Comparison of ENCODE assay signal across 11 mouse cellular contexts in the genomic region with DNA sequence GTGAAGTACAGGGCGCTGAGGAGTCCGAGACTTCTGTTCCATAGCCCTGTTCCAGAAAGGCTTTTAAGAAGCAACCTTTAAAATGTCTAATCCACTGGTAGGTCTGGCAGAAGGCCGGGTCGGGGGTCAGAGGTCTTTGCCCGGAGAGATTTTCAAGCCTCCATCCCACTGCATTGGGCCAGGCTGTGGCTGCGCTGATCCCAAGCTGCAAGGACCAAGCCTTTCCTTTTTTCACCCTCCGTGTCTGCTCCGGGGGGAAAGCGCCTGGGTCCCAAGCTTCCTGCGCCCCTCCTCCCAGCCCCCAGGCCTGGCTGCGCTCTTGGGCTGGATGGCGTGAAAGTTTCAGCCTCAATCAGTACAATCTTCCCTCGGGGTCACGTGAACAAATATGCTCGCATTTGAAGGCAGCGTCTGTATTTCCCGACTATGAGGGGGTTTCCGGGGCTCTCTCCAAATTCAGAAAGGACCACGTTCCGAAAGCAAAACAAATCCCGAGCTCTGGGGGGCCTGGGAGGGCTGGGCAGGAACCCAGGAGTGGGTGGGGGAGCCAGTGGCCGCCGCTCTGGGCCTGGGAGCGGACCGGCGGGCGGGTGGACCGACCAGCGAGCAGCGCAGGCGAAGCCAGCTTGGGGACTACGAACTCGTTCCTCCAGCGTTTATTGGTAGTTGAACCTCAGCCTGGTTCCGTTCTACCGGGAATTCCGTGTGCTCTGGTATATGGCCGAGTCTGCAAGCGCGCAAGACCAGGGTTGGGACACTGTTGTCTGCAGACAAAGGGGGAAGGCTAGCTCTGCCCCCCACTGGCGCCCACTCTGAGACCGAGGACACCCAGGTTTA. TPM values are rescaled to one million over a fixed set of nuclear protein-coding genes. Genes with fewer than 3 reads are reported as not detected.
A peak's percentile ranks its signal among the peaks of the same experiment; 100 is the strongest.
DNase-seq lines count a peak whose midpoint lies in the region; ATAC-seq and TF ChIP-seq lines count a peak whose summit lies in the region.
"Had no signal": no experiment of that assay in that cellular context is flagged by ENCODE, and none has a peak within 500 bp of the region (broad histone marks: within the 10 kb centered on the region; RNA-seq: fewer than 3 reads in every experiment).

No protein-coding gene starts in this region.

- no peak for TF ChIP-seq CTCF in gastrocnemius, adult 2 months (IDR thresholded peaks at IDR 0.05)
- TF ChIP-seq CTCF in lung, postnatal 0 days (IDR thresholded peaks at IDR 0.05) = no peak
- no peak for TF ChIP-seq CTCF in thymus, adult 2 months (IDR thresholded peaks at IDR 0.05; ENCODE audit: borderline replicate concordance, control insufficient read depth, extremely low read depth, insufficient read depth, low read length, poor library complexity)
- no peak for TF ChIP-seq CTCF in left cerebral cortex, adult 2 months (IDR thresholded peaks at IDR 0.05)

- ATAC-seq in lung, postnatal 0 days = no peak
- no peak for ATAC-seq in limb, embryonic 12.5 days (ENCODE audit: insufficient number of reproducible peaks, insufficient read depth, low FRiP score, low TSS enrichment, low read depth)
- no peak for ATAC-seq in stomach, embryonic 15.5 days (ENCODE audit: insufficient read depth, low FRiP score, low read depth)

- no peaks in the 10 kb centered on the region for H3K36me3 ChIP-seq in lung, postnatal 0 days (ENCODE audit: insufficient read depth, low read length)
- H3K36me3 ChIP-seq in limb, embryonic 12.5 days = no peaks in the 10 kb centered on the region
- no peaks in the 10 kb centered on the region for H3K36me3 ChIP-seq in stomach, embryonic 15.5 days
- H3K36me3 ChIP-seq in thymus, adult 2 months (ENCODE audit: control insufficient read depth, insufficient read depth, low read length) = no peaks in the 10 kb centered on the region
- H3K36me3 ChIP-seq: liver, embryonic 15.5 days had no signal

- H3K4me1 ChIP-seq in lung, postnatal 0 days (ENCODE audit: insufficient read depth, low read depth, low read length) = no peaks in the 10 kb centered on the region
- H3K4me1 ChIP-seq in limb, embryonic 12.5 days (replicated peaks) = peaks cover 74% of the 10 kb centered on the region
- 0 out of 2 replicates have a peak, but pooled peaks cover 6% of the 10 kb centered on the region for H3K4me1 ChIP-seq in stomach, embryonic 15.5 days
- H3K4me1 ChIP-seq in thymus, adult 2 months (replicated peaks; ENCODE audit: control insufficient read depth, insufficient read depth, low read length) = no peaks in the 10 kb centered on the region
- H3K4me1 ChIP-seq: liver, embryonic 15.5 days had no signal

- TF ChIP-seq EP300 in lung, postnatal 0 days (IDR thresholded peaks at IDR 0.05) = no peak

- under 1% methylated on average over 42 of the region's 42 CpGs for WGBS in lung, postnatal 0 days
- 1% methylated on average over 42 of the region's 42 CpGs for WGBS in limb, embryonic 12.5 days
- 4% methylated on average over 42 of the region's 42 CpGs for WGBS in stomach, embryonic 15.5 days
- WGBS in thymus, adult 2 months = 7% methylated on average over 42 of the region's 42 CpGs

- intact Hi-C loops in gastrocnemius, adult 2 months (cut with DNase I) = no loop called here
- intact Hi-C loops in left cerebral cortex, adult 2 months (cut with DNase I) = no loop called here

- no peak overlapping the region for H3K9ac ChIP-seq in lung, postnatal 0 days (replicated peaks; ENCODE audit: low read depth)
- H3K9ac ChIP-seq in limb, embryonic 12.5 days (replicated peaks) = 0 out of 2 replicates have a peak overlapping the region, but pooled peaks have one; percentile 23
- H3K9ac ChIP-seq in stomach, embryonic 15.5 days = no peak overlapping the region
- H3K9ac ChIP-seq: liver, embryonic 15.5 days had no signal

- H3K27me3 ChIP-seq in lung, postnatal 0 days (replicated peaks; ENCODE audit: insufficient read depth, low read length) = peaks cover 89% of the 10 kb centered on the region
- peaks cover 94% of the 10 kb centered on the region for H3K27me3 ChIP-seq in limb, embryonic 12.5 days
- peaks cover 91% of the 10 kb centered on the region for H3K27me3 ChIP-seq in stomach, embryonic 15.5 days (replicated peaks)
- peaks cover 40% of the 10 kb centered on the region for H3K27me3 ChIP-seq in thymus, adult 2 months (ENCODE audit: control insufficient read depth, insufficient read depth, low read length)

- no peaks in the 10 kb centered on the region for H3K9me3 ChIP-seq in lung, postnatal 0 days (ENCODE audit: low read length)
- no peaks in the 10 kb centered on the region for H3K9me3 ChIP-seq in limb, embryonic 12.5 days
- H3K9me3 ChIP-seq in stomach, embryonic 15.5 days = no peaks in the 10 kb centered on the region
- H3K9me3 ChIP-seq: liver, embryonic 15.5 days had no signal

- TF ChIP-seq POLR2A in thymus, adult 2 months (IDR thresholded peaks at IDR 0.05; ENCODE audit: control insufficient read depth, extremely low read depth, insufficient read depth, low read length, poor library complexity) = no peak

- H3K4me3 ChIP-seq in gastrocnemius, adult 2 months = peak overlapping the region; percentile 58
- peak overlapping the region; percentile 17 for H3K4me3 ChIP-seq in lung, postnatal 0 days (ENCODE audit: low read depth, low read length)
- H3K4me3 ChIP-seq in limb, embryonic 12.5 days (replicated peaks) = peak overlapping the region; percentile 26
- H3K4me3 ChIP-seq in stomach, embryonic 15.5 days (replicated peaks) = peak overlapping the region; percentile 23
- H3K4me3 ChIP-seq in thymus, adult 2 months (ENCODE audit: control insufficient read depth, insufficient read depth, low read length) = no peak overlapping the region
- H3K4me3 ChIP-seq in left cerebral cortex, adult 2 months = no peak overlapping the region
- H3K4me3 ChIP-seq: liver, embryonic 15.5 days had no signal

- DNase-seq in gastrocnemius, adult 2 months = no peak
- no peak for DNase-seq in gastrocnemius, adult 18-20 months (ENCODE audit: low spot score)
- DNase-seq in lung, postnatal 0 days (ENCODE audit: low spot score) = no peak
- DNase-seq in lung, postnatal 36 days = no peak
- no peak for DNase-seq in thymus, adult 2 months
- no peak for DNase-seq in left cerebral cortex, adult 2 months (ENCODE audit: extremely low spot score in 1 of 2, low spot score in 2 of 2)
- DNase-seq: cerebellum, adult 18-20 months; gastrocnemius, postnatal 10 days had no signal

- peak overlapping the region; percentile 42 for H3K4me2 ChIP-seq in lung, postnatal 0 days (replicated peaks; ENCODE audit: low read depth, low read length)
- H3K4me2 ChIP-seq in limb, embryonic 12.5 days = peak overlapping the region; percentile 46
- peak overlapping the region; percentile 36 for H3K4me2 ChIP-seq in stomach, embryonic 15.5 days
- H3K4me2 ChIP-seq: liver, embryonic 15.5 days had no signal

- H3K27ac ChIP-seq in gastrocnemius, adult 2 months = no peak overlapping the region
- H3K27ac ChIP-seq in lung, postnatal 0 days (ENCODE audit: low read length) = no peak overlapping the region
- H3K27ac ChIP-seq in limb, embryonic 12.5 days = no peak overlapping the region
- no peak overlapping the region for H3K27ac ChIP-seq in stomach, embryonic 15.5 days
- no peak overlapping the region for H3K27ac ChIP-seq in thymus, adult 2 months (ENCODE audit: control insufficient read depth, insufficient read depth, low read length)
- no peak overlapping the region for H3K27ac ChIP-seq in left cerebral cortex, adult 2 months
- H3K27ac ChIP-seq: liver, embryonic 15.5 days had no signal

RNA-seq across cellular contexts. Expression of a gene that starts 9.5 kb away (rescaled TPM):
- total RNA-seq in gastrocnemius, adult 2 months (2021) = under 1 TPM; 0.08 to 0.36 TPM
- under 1 TPM; 0.07 to 0.19 TPM for total RNA-seq in gastrocnemius, adult 18-20 months (2021)
- not detected in 2 replicates for polyA plus RNA-seq in lung, postnatal 0 days (2015; fragmentation: Nextera tagmentation; extraction: Ambion mirVana)
- polyA plus RNA-seq in limb, embryonic 12.5 days (2016; fragmentation: Nextera tagmentation; extraction: Ambion mirVana) = 0.38 and 0.51 TPM in 2 replicates
- not detected in 2 replicates for polyA plus RNA-seq in stomach, embryonic 15.5 days (2015; fragmentation: Nextera tagmentation; extraction: Ambion mirVana)
- polyA plus RNA-seq in thymus, adult 2 months (2012; rRNA removed) = 0.15 and 0.31 TPM in 2 replicates
- not detected for total RNA-seq in left cerebral cortex, adult 2 months (2021)
- polyA plus RNA-seq: liver, embryonic 15.5 days had no signal

RNA-seq across cellular contexts. Expression of a gene that starts 24.3 kb away (rescaled TPM):
- 1 to 10 TPM; 1.4 to 2.0 TPM for total RNA-seq in gastrocnemius, adult 2 months (2021)
- 1 to 10 TPM; 1.0 to 1.3 TPM for total RNA-seq in gastrocnemius, adult 18-20 months (2021)
- polyA plus RNA-seq in lung, postnatal 0 days (2015; fragmentation: Nextera tagmentation; extraction: Ambion mirVana) = not detected in 2 replicates
- polyA plus RNA-seq in limb, embryonic 12.5 days (2016; fragmentation: Nextera tagmentation; extraction: Ambion mirVana) = 0.55 and 0.78 TPM in 2 replicates
- 0.53 and 0.92 TPM in 2 replicates for polyA plus RNA-seq in stomach, embryonic 15.5 days (2015; fragmentation: Nextera tagmentation; extraction: Ambion mirVana)
- 2.1 and 2.3 TPM in 2 replicates for polyA plus RNA-seq in thymus, adult 2 months (2012; rRNA removed)
- not detected for total RNA-seq in left cerebral cortex, adult 2 months (2021)
- polyA plus RNA-seq: liver, embryonic 15.5 days had no signal

RNA-seq across cellular contexts. Expression of a gene that starts 24.3 kb away (rescaled TPM):
- total RNA-seq in gastrocnemius, adult 2 months (2021) = not detected
- not detected for total RNA-seq in gastrocnemius, adult 18-20 months (2021)
- polyA plus RNA-seq in lung, postnatal 0 days (2015; fragmentation: Nextera tagmentation; extraction: Ambion mirVana) = not detected in 2 replicates
- polyA plus RNA-seq in limb, embryonic 12.5 days (2016; fragmentation: Nextera tagmentation; extraction: Ambion mirVana) = 1.4 and 1.5 TPM in 2 replicates
- polyA plus RNA-seq in stomach, embryonic 15.5 days (2015; fragmentation: Nextera tagmentation; extraction: Ambion mirVana) = 14.4 and 15.8 TPM in 2 replicates
- 0.54 and 0.59 TPM in 2 replicates for polyA plus RNA-seq in thymus, adult 2 months (2012; rRNA removed)
- not detected for total RNA-seq in left cerebral cortex, adult 2 months (2021)
- polyA plus RNA-seq: liver, embryonic 15.5 days had no signal

RNA-seq across cellular contexts. Expression of a gene that starts 26.7 kb away (rescaled TPM):
- not detected for total RNA-seq in gastrocnemius, adult 2 months (2021)
- not detected for total RNA-seq in gastrocnemius, adult 18-20 months (2021)
- not detected in 2 replicates for polyA plus RNA-seq in lung, postnatal 0 days (2015; fragmentation: Nextera tagmentation; extraction: Ambion mirVana)
- 0.41 and 0.43 TPM in 2 replicates for polyA plus RNA-seq in limb, embryonic 12.5 days (2016; fragmentation: Nextera tagmentation; extraction: Ambion mirVana)
- 0.13 TPM in 2 replicates for polyA plus RNA-seq in stomach, embryonic 15.5 days (2015; fragmentation: Nextera tagmentation; extraction: Ambion mirVana)
- polyA plus RNA-seq in thymus, adult 2 months (2012; rRNA removed) = 0.05 TPM in 1 of 2 replicates, not detected in the other
- total RNA-seq in left cerebral cortex, adult 2 months (2021) = not detected
- total RNA-seq: gastrocnemius, postnatal 10 days had no signal

RNA-seq across cellular contexts. Expression of a gene that starts 31.7 kb away (rescaled TPM):
- 10 to 100 TPM; 39.3 to 49.0 TPM for total RNA-seq in gastrocnemius, adult 2 months (2021)
- total RNA-seq in gastrocnemius, adult 18-20 months (2021) = 10 to 100 TPM; 32.2 to 40.3 TPM
- polyA plus RNA-seq in lung, postnatal 0 days (2015; fragmentation: Nextera tagmentation; extraction: Ambion mirVana) = 0.44 and 0.50 TPM in 2 replicates
- polyA plus RNA-seq in limb, embryonic 12.5 days (2016; fragmentation: Nextera tagmentation; extraction: Ambion mirVana) = 7.5 and 7.8 TPM in 2 replicates
- 1.9 and 3.2 TPM in 2 replicates for polyA plus RNA-seq in stomach, embryonic 15.5 days (2015; fragmentation: Nextera tagmentation; extraction: Ambion mirVana)
- polyA plus RNA-seq in thymus, adult 2 months (2012; rRNA removed) = 1.1 and 1.2 TPM in 2 replicates
- not detected for total RNA-seq in left cerebral cortex, adult 2 months (2021)

Comparison
In these comparisons a context has a peak if more than half of its experiments do, and no peak if none do; other contexts are left out.
1. H3K4me3 ChIP-seq: peak in gastrocnemius, adult 2 months (single experiment), lung, postnatal 0 days (single experiment), limb, embryonic 12.5 days (single experiment) and stomach, embryonic 15.5 days (single experiment); none in thymus, adult 2 months (single experiment) and left cerebral cortex, adult 2 months (single experiment).
2. Peak in every context shown above with its lines, with median percentiles within 50 percentile points of each other: H3K4me2 ChIP-seq.